Mouse (Mus musculus) frontal cortex, postnatal 36 days (tissue): ENCODE results near the gene Mfsd5.
A peak's percentile ranks its signal among the peaks of the same experiment; 100 is the strongest.

Experiments
- DNase-seq, 2 experiments: peaks; one replicate each; pipeline ENCODE4 v3.0.0; 2022; ENCODE audit warnings: low spot score in 2 of 2

Gene Mfsd5

GRCm38 (mm10) chr15:102279092-102279782 is at the start of gene Mfsd5:
Gene Mfsd5, plus strand, starts transcription at chr15:102279454.
- peak; percentile 79 to 81 for DNase-seq

DNA sequence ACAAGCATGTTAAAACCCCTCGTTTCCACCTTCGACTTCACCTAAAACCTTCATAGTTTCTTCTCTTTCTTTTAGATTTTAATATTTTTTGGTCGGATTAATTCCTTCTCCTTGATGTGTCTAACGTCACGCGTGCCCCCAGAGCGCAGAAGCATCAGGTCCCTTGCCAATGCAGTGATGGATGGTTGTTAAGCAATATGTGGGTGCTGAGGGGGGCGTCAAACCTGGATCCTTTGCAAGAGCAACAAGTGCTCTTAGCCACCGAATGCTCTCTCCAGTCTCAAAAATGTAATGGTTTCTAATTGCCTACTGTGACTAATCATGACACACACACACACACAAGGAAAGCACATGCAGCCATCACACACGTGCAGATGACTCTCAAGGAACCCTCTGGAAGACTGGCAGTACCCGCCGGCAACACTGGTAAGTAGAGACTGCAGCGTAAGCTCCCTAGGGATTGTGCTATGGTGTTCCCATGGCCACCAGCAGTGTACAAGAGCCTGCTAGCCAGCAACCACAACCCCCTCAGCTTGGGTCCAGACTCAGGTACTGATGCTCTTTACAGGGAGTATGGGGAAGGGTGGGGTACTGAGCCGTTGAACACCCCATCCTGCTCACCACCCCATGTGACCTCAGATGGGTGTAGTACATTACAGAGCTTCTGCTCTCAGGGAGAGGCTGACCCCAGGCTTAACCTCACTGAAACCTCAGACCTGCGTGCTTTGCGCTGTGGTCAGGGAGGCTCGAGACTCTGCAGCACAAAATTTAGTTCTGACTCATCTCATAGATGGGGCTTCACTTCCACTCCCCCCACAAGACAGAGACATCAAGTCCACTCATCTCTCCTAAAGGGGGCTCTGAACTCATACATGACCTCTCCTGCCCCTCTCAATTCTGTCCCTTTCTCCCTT is 48.6 kb upstream of the Mfsd5 start:
- DNase-seq: no peak

- DNase-seq: no peak
Observed at GRCm38 (mm10) chr15:102231748-102232147, 47.5 kb upstream of the Mfsd5 start, which contains the start of gene Itgb7. Gene Itgb7, minus strand, starts transcription at chr15:102231944.

DNA sequence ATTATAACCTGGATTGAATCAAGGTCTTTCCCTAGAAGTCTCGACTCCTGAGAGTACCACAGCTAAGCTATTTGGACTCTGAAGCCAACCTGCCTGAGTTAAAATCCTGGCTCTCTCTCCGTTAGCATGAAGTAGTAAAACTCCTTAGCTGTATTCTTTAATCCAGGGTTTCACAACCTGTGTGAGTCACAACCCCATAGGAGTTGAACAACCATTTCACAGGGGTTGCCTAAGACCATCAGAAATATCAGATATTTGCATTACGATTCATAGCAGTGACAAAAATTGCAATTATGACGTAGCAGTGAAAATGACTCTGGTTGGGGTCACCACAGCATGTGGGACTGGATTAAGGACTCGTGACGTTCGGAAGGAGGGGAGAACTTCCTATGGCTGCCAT is 46.5 kb upstream of the Mfsd5 start:
- no peak for DNase-seq

- no peak for DNase-seq
Observed at GRCm38 (mm10) chr15:102233896-102234295, 45.4 kb upstream of the Mfsd5 start.

- no peak for DNase-seq
Observed at GRCm38 (mm10) chr15:102235371-102236027, 43.8 kb upstream of the Mfsd5 start.

DNA sequence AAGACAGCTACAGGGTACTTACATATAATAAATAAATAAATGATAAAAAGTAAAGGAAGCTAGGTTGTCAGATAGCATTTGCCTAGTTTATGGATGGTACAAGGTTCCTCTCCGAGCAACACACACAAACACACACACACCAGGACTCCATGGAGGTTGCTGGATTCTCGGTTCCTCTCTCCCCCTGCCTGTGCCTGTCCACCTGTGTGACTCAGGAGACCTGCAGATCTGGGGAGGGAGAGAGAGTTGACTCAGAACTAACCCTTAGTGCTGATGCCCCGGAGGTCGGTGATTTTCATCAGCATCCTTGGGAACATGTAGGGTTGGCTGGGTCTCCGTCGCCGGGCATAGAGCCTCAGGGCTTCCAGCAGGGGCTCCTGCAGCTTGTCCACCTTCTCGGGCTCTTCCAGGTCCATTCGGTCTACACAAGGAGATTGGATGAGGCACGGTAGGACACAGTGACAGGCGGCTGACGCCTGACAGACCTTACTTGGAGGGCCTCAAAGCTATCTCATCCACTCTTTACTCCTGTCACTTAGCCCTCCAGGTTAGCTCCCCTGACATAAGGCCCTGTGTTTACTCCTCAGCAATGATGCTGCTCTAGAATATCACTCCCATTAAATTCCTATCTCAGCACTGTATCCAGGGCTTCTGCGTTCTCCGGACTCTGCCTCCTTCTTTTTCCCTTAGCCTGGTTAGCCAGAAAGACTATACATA is 40.6 kb upstream of the Mfsd5 start:
- DNase-seq: no peak

DNA sequence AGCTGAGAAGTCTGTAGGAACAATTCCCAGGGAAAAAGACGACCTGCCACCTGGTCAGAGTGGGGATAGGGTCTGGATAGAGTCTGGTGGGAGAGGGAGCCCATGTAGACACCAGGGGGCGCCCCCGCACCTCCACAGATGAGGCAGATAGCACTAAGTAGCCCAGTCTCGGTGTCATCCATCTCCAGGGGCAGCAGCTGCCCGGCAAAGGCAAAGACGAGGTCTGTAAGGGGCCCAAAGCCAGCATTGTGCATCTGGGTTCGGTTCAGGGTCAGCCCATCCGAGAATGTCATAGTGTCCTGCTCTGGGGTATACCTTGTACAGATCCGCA is 40.0 kb upstream of the Mfsd5 start:
- DNase-seq: peak; percentile 74 to 76

DNA sequence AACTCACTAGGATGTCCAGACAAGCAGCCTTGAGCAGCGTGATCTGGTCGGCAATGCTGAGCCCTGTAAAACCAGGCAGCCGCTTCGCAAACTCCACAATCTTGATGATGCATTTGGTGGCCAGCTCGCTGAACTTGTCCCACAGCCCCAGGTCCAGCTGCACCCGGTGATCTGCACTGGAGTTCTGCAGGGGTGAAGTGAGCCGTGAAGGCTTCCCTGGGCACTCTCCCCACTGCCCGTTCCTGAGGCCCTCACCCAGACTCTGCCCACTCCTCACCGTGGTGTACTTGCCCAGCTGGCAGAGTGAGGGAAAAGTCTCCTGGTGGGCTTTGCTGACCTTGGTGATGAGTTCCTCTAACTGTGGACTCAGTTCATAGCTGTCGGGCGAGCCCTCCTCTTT is 39.4 kb upstream of the Mfsd5 start:
- no peak for DNase-seq

DNA sequence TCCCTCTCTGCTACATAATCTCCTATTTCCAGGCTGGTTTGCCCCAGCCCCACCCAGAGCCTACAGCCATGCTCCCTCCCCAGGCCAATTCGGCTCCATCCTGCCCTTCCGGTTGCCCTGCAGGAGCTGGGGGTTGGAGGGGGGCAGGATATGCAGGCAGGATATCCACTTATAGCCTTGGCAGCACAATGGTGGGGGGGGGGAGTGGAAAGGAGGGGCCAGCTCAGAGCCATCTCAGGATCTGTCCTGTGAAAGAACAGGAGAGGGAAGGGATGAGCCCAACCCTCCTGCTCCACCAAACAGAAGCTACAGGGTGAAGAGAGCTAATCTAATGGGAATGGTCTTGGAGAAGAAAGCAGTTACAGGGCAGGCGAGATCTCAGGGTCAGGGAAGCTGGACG is 38.6 kb upstream of the Mfsd5 start:
- DNase-seq: no peak

DNA sequence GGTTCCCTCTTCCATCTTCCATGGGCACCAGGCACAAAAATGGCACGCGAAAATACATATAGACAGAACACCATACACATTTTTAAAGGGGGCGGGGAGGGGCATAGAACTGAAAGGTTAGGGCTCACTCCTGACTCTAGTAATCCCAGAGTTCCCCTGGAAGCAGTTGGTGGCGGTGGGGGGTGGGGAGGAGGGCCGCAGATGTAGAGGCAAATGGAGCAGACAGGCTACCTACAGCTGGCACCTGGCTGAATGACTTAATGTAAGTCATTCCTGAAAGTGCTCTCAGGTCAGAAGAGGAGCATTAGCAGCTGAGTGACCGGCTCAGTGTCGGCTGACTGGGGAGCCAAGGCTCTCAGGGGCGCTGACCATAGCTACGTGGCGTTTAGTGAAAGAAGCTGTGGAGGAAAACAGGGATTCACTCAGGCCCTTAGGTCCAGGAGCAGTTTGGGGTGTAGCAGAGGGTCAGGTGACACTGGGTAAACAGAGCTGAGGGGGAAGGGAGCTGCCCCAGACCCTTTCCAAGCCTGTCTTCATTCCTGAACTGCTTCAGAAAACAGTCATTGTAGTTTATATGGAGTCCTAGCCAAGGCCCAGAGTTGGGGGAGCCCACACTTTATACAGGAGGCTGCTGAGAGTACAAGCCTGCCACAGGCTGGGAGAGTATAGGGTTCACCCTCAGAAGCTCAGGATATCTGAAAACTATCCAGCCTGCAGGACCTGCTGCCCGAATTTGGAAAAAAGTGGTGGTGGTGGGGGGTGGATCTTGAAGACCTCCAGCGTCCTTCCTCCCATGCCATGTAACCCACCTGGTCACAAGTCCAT is 36.6 kb upstream of the Mfsd5 start:
- no peak for DNase-seq

GRCm38 (mm10) chr15:102243229-102244190 is 35.7 kb upstream of the Mfsd5 start:
- DNase-seq: no peak

- DNase-seq: no peak
Observed at GRCm38 (mm10) chr15:102244306-102245191, 34.7 kb upstream of the Mfsd5 start.

DNA sequence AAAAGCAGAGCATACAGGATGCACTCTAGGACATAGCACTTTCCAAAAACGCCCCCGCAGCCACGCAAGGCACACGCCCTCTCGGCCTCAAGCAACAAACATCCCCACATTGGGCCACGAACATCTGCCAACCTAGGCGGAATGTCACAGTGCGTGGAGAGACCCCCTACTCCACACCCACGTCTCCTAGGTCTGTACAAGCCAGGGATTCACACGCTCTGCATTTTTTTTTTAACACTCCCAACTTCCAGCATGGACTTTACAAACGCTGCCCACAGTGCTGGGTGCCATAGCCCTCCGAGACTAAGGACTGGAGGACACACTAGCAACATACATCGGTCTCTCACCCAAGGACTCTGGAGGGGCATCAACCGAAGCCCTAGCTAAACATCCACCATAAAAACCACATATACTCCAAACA is 33.8 kb upstream of the Mfsd5 start:
- DNase-seq: no peak

GRCm38 (mm10) chr15:102245891-102246741 is 33.1 kb upstream of the Mfsd5 start:
- peak; percentile 61 to 81 for DNase-seq

- DNase-seq: peak; percentile 85 to 91
Observed at GRCm38 (mm10) chr15:102246866-102247251, 32.4 kb upstream of the Mfsd5 start.

- DNase-seq: peak; percentile 28 to 35
Observed at GRCm38 (mm10) chr15:102247252-102248130, 31.8 kb upstream of the Mfsd5 start.
